In genomic region chr16:49892945-49893344, GRCm38 (mm10) we compare ENCODE assay signal across 10 mouse cellular contexts.
DNase-seq lines count a peak whose midpoint lies in the region; ATAC-seq lines count a peak whose summit lies in the region.
"Had no signal": no experiment of that assay in that cellular context is flagged by ENCODE, and none has a peak within 500 bp of the region (broad histone marks: within the 10 kb centered on the region; RNA-seq: fewer than 3 reads in every experiment).

No protein-coding gene starts in this region.

- no peak overlapping the region for H3K4me3 ChIP-seq in midbrain, embryonic 11.5 days (ENCODE audit: low read depth, low read length)
- no peak overlapping the region for H3K4me3 ChIP-seq in midbrain, embryonic 14.5 days (replicated peaks; ENCODE audit: low read depth, low read length)
- no peak overlapping the region for H3K4me3 ChIP-seq in forebrain, embryonic 10.5 days
- H3K4me3 ChIP-seq: limb, embryonic 13.5 days had no signal

- peak; percentile 22 to 29 for DNase-seq in adrenal gland, postnatal 36 days
- no peak for DNase-seq in adrenal gland, adult 2 months
- peak; percentile 72 for DNase-seq in midbrain, embryonic 11.5 days (ENCODE audit: low spot score, missing footprints)
- no peak for DNase-seq in midbrain, embryonic 14.5 days
- DNase-seq in lung, postnatal 14 days = peak; percentile 52
- DNase-seq in thymus, postnatal 25 days = peak; percentile 68
- no peak for DNase-seq in forebrain, embryonic 10.5 days (ENCODE audit: extremely low spot score, low spot score)
- no peak for DNase-seq in layer of hippocampus, adult 9-10 months (ENCODE audit: low spot score)
- DNase-seq: right cerebral cortex, adult 18-20 months had no signal

- H3K4me2 ChIP-seq in midbrain, embryonic 11.5 days = no peak overlapping the region
- H3K4me2 ChIP-seq in midbrain, embryonic 14.5 days (ENCODE audit: low read length) = no peak overlapping the region
- H3K4me2 ChIP-seq: limb, embryonic 13.5 days had no signal

- H3K9me3 ChIP-seq in midbrain, embryonic 11.5 days (ENCODE audit: control insufficient read depth, low read length) = no peaks in the 10 kb centered on the region; the same call in 1 of the 2 replicates
- 0 out of 2 replicates have a peak, but pooled peaks cover 3% of the 10 kb centered on the region for H3K9me3 ChIP-seq in midbrain, embryonic 14.5 days (ENCODE audit: control insufficient read depth, low read length)
- H3K9me3 ChIP-seq in forebrain, embryonic 10.5 days = peaks cover 6% of the 10 kb centered on the region; the same call in 1 of the 2 replicates

- 61% methylated on average over 2 of the region's 2 CpGs for WGBS in midbrain, embryonic 11.5 days
- WGBS in midbrain, embryonic 14.5 days = 82% methylated on average over 2 of the region's 2 CpGs
- 68% methylated on average over 2 of the region's 2 CpGs for WGBS in forebrain, embryonic 10.5 days

- H3K4me1 ChIP-seq in midbrain, embryonic 11.5 days (ENCODE audit: control insufficient read depth, insufficient read depth, low read length) = no peaks in the 10 kb centered on the region
- H3K4me1 ChIP-seq in midbrain, embryonic 14.5 days (ENCODE audit: control insufficient read depth, insufficient read depth, low read length) = no peaks in the 10 kb centered on the region
- H3K4me1 ChIP-seq in forebrain, embryonic 10.5 days = peaks cover 9% of the 10 kb centered on the region

- no peaks in the 10 kb centered on the region for H3K36me3 ChIP-seq in midbrain, embryonic 11.5 days (ENCODE audit: control insufficient read depth, insufficient read depth, low read length)
- peaks cover 13% of the 10 kb centered on the region; the same call in 1 of the 2 replicates for H3K36me3 ChIP-seq in midbrain, embryonic 14.5 days (ENCODE audit: control insufficient read depth, insufficient read depth, low read length)
- H3K36me3 ChIP-seq in forebrain, embryonic 10.5 days (replicated peaks) = peaks cover 7% of the 10 kb centered on the region

- no peak for ATAC-seq in midbrain, embryonic 11.5 days (ENCODE audit: low FRiP score)
- ATAC-seq in midbrain, embryonic 14.5 days (ENCODE audit: low FRiP score, low TSS enrichment) = no peak

- H3K27ac ChIP-seq in midbrain, embryonic 11.5 days (ENCODE audit: low read depth, low read length) = no peak overlapping the region
- no peak overlapping the region for H3K27ac ChIP-seq in midbrain, embryonic 14.5 days (replicated peaks; ENCODE audit: low read depth, low read length)
- H3K27ac ChIP-seq in forebrain, embryonic 10.5 days = no peak overlapping the region
- H3K27ac ChIP-seq: limb, embryonic 13.5 days had no signal

- H3K27me3 ChIP-seq in midbrain, embryonic 11.5 days (ENCODE audit: control insufficient read depth, insufficient read depth, low read length) = no peaks in the 10 kb centered on the region
- H3K27me3 ChIP-seq in midbrain, embryonic 14.5 days (ENCODE audit: control insufficient read depth, insufficient read depth, low read length) = no peaks in the 10 kb centered on the region
- no peaks in the 10 kb centered on the region for H3K27me3 ChIP-seq in forebrain, embryonic 10.5 days (ENCODE audit: poor library complexity, severe bottlenecking)
- H3K27me3 ChIP-seq: limb, embryonic 13.5 days had no signal

- no peak overlapping the region for H3K9ac ChIP-seq in midbrain, embryonic 11.5 days (ENCODE audit: low read length)
- H3K9ac ChIP-seq in midbrain, embryonic 14.5 days (replicated peaks; ENCODE audit: low read length) = no peak overlapping the region
- H3K9ac ChIP-seq: limb, embryonic 13.5 days had no signal

Comparison
In these comparisons a context has a peak if more than half of its experiments do, and no peak if none do; other contexts are left out.
1. DNase-seq: peak in adrenal gland, postnatal 36 days (2 of 2), midbrain, embryonic 11.5 days (single experiment), lung, postnatal 14 days (single experiment) and thymus, postnatal 25 days (single experiment); none in adrenal gland, adult 2 months (single experiment), midbrain, embryonic 14.5 days (single experiment), forebrain, embryonic 10.5 days (single experiment) and layer of hippocampus, adult 9-10 months (single experiment).